Mouse (Mus musculus): ENCODE results near the gene C1ql2. TPM values are rescaled to one million over a fixed set of nuclear protein-coding genes. Genes with fewer than 3 reads are reported as not detected.

The C1ql2 gene
- polyA plus RNA-seq, 1 experiment, result not detected

- TF ChIP-seq CTCF (IDR thresholded peaks at IDR 0.05; ENCODE audit: low read depth, low read length), result peak; percentile 56
- TF ChIP-seq POLR2A (IDR thresholded peaks at IDR 0.05; ENCODE audit: borderline replicate concordance, low read depth, low read length), result no peak
- H3K27ac ChIP-seq (ENCODE audit: insufficient read depth, low read depth, low read length), result no peak overlapping the region
- no peak overlapping the region for H3K4me3 ChIP-seq (ENCODE audit: insufficient read depth, low read length)
- H3K4me1 ChIP-seq (ENCODE audit: control insufficient read depth, insufficient read depth, low read length), result peaks cover 2% of the 10 kb centered on the region; the same call in 1 of the 2 replicates
Measured at GRCm38 (mm10) chr1:120337970-120338369, 2.4 kb upstream of the C1ql2 start.

- peaks cover 2% of the 10 kb centered on the region; the same call in 1 of the 2 replicates for H3K4me1 ChIP-seq (ENCODE audit: control insufficient read depth, insufficient read depth, low read length)
- TF ChIP-seq POLR2A (IDR thresholded peaks at IDR 0.05; ENCODE audit: borderline replicate concordance, low read depth, low read length) (no peak), CTCF (IDR thresholded peaks at IDR 0.05; ENCODE audit: low read depth, low read length) (no peak)
- no peak overlapping the region for H3K27ac ChIP-seq (ENCODE audit: insufficient read depth, low read depth, low read length)
- peak overlapping the region; percentile 32 for H3K4me3 ChIP-seq (ENCODE audit: insufficient read depth, low read length)
Measured at GRCm38 (mm10) chr1:120341172-120341675, 842 bp downstream of the C1ql2 start.

GRCm38 (mm10) chr1:120341811-120342370 is 1.5 kb downstream of the C1ql2 start:
- Histone ChIP-seq H3K4me1 (ENCODE audit: control insufficient read depth, insufficient read depth, low read length) (peaks cover 2% of the 10 kb centered on the region; the same call in 1 of the 2 replicates), H3K27ac (ENCODE audit: insufficient read depth, low read depth, low read length) (no peak overlapping the region), H3K4me3 (ENCODE audit: insufficient read depth, low read length) (peak overlapping the region; percentile 32)
- TF ChIP-seq CTCF (IDR thresholded peaks at IDR 0.05; ENCODE audit: low read depth, low read length) (no peak), POLR2A (IDR thresholded peaks at IDR 0.05; ENCODE audit: borderline replicate concordance, low read depth, low read length) (no peak)

GRCm38 (mm10) chr1:120342371-120342821 is 2.0 kb downstream of the C1ql2 start:
- Histone ChIP-seq H3K4me1 (ENCODE audit: control insufficient read depth, insufficient read depth, low read length) (peaks cover 2% of the 10 kb centered on the region; the same call in 1 of the 2 replicates), H3K4me3 (ENCODE audit: insufficient read depth, low read length) (peak overlapping the region; percentile 26)
- TF ChIP-seq CTCF (IDR thresholded peaks at IDR 0.05; ENCODE audit: low read depth, low read length) (no peak), POLR2A (IDR thresholded peaks at IDR 0.05; ENCODE audit: borderline replicate concordance, low read depth, low read length) (no peak)

GRCm38 (mm10) chr1:120345001-120345400 is 4.6 kb downstream of the C1ql2 start:
- H3K4me3 ChIP-seq (ENCODE audit: insufficient read depth, low read length), result no peak overlapping the region
- TF ChIP-seq POLR2A (IDR thresholded peaks at IDR 0.05; ENCODE audit: borderline replicate concordance, low read depth, low read length) (no peak), CTCF (IDR thresholded peaks at IDR 0.05; ENCODE audit: low read depth, low read length) (no peak)
- peaks cover 2% of the 10 kb centered on the region; the same call in 1 of the 2 replicates for H3K4me1 ChIP-seq (ENCODE audit: control insufficient read depth, insufficient read depth, low read length)
- H3K27ac ChIP-seq (ENCODE audit: insufficient read depth, low read depth, low read length), result no peak overlapping the region

More at GRCm38 (mm10) chr1:120342371-120342821, 2.0 kb downstream of the C1ql2 start:
- H3K27ac ChIP-seq (ENCODE audit: insufficient read depth, low read depth, low read length), result no peak overlapping the region

- TF ChIP-seq POLR2A (IDR thresholded peaks at IDR 0.05; ENCODE audit: borderline replicate concordance, low read depth, low read length) (no peak), CTCF (IDR thresholded peaks at IDR 0.05; ENCODE audit: low read depth, low read length) (no peak)
- H3K4me3 ChIP-seq (ENCODE audit: insufficient read depth, low read length), result no peak overlapping the region
- H3K27ac ChIP-seq (ENCODE audit: insufficient read depth, low read depth, low read length), result no peak overlapping the region
- H3K4me1 ChIP-seq (ENCODE audit: control insufficient read depth, insufficient read depth, low read length), result 0 out of 2 replicates have a peak, but pooled peaks cover 3% of the 10 kb centered on the region
Measured at GRCm38 (mm10) chr1:120354387-120354786, 14.0 kb downstream of the C1ql2 start.

- Histone ChIP-seq H3K27ac (ENCODE audit: insufficient read depth, low read depth, low read length) (no peak overlapping the region), H3K4me3 (ENCODE audit: insufficient read depth, low read length) (no peak overlapping the region), H3K4me1 (ENCODE audit: control insufficient read depth, insufficient read depth, low read length) (0 out of 2 replicates have a peak, but pooled peaks cover 3% of the 10 kb centered on the region)
- TF ChIP-seq POLR2A (IDR thresholded peaks at IDR 0.05; ENCODE audit: borderline replicate concordance, low read depth, low read length) (no peak), CTCF (IDR thresholded peaks at IDR 0.05; ENCODE audit: low read depth, low read length) (no peak)
Measured at GRCm38 (mm10) chr1:120357371-120358274, 17.2 kb downstream of the C1ql2 start.

GRCm38 (mm10) chr1:120363638-120364037 is 23.3 kb downstream of the C1ql2 start:
- Histone ChIP-seq H3K4me3 (ENCODE audit: insufficient read depth, low read length) (no peak overlapping the region), H3K27ac (ENCODE audit: insufficient read depth, low read depth, low read length) (no peak overlapping the region), H3K4me1 (ENCODE audit: control insufficient read depth, insufficient read depth, low read length) (no peaks in the 10 kb centered on the region)
- TF ChIP-seq CTCF (IDR thresholded peaks at IDR 0.05; ENCODE audit: low read depth, low read length) (no peak), POLR2A (IDR thresholded peaks at IDR 0.05; ENCODE audit: borderline replicate concordance, low read depth, low read length) (no peak)

GRCm38 (mm10) chr1:120368138-120368537 is 27.8 kb downstream of the C1ql2 start:
- no peaks in the 10 kb centered on the region for H3K4me1 ChIP-seq (ENCODE audit: control insufficient read depth, insufficient read depth, low read length)
- TF ChIP-seq POLR2A (IDR thresholded peaks at IDR 0.05; ENCODE audit: borderline replicate concordance, low read depth, low read length), result no peak
- H3K27ac ChIP-seq (ENCODE audit: insufficient read depth, low read depth, low read length), result no peak overlapping the region
- H3K4me3 ChIP-seq (ENCODE audit: insufficient read depth, low read length), result no peak overlapping the region

All from bone marrow macrophage, adult 2 months (primary cell).